8 mouse cellular contexts compared by ENCODE assay signal in genomic region chr7:116443004-116443696, GRCm38 (mm10). TPM values are rescaled to one million over a fixed set of nuclear protein-coding genes. Genes with fewer than 3 reads are reported as not detected.
DNase-seq lines count a peak whose midpoint lies in the region; ATAC-seq and TF ChIP-seq lines count a peak whose summit lies in the region.

TSS of gene Pik3c2a (minus strand) at chr7:116443449.

- no peak for TF ChIP-seq CTCF in liver, embryonic 14.5 days (IDR thresholded peaks at IDR 0.05; ENCODE audit: low read depth)
- no peak for TF ChIP-seq CTCF in stomach, postnatal 0 days (IDR thresholded peaks at IDR 0.05; ENCODE audit: low read depth)

- peak; percentile 71 for DNase-seq in c-Kit-negative CD71-positive TER-119-positive erythroid progenitor cells, embryonic 14.5 days (ENCODE audit: low read depth, low spot score)
- peak; percentile 69 for DNase-seq in fibroblast of lung, adult 2 months (ENCODE audit: low read depth)
- peak; percentile 98 to 99 for DNase-seq in kidney, postnatal 25 days
- DNase-seq in liver, embryonic 14.5 days (ENCODE audit: low read depth in 3 of 3, low spot score in 3 of 3) = peak; percentile 68 to 75 (median 69)
- peak; percentile 96 for DNase-seq in neural tube, embryonic 11.5 days (ENCODE audit: low spot score)
- peak; percentile 98 for DNase-seq in stomach, postnatal 0 days (ENCODE audit: low spot score)

- H3K9me3 ChIP-seq in heart, embryonic 15.5 days (replicated peaks) = no peaks in the 10 kb centered on the region
- H3K9me3 ChIP-seq in liver, embryonic 14.5 days (ENCODE audit: control insufficient read depth, low read length) = no peaks in the 10 kb centered on the region
- H3K9me3 ChIP-seq in neural tube, embryonic 11.5 days (ENCODE audit: control insufficient read depth, low read length) = no peaks in the 10 kb centered on the region
- H3K9me3 ChIP-seq in stomach, postnatal 0 days (ENCODE audit: control insufficient read depth, low read length) = no peaks in the 10 kb centered on the region

- H3K27me3 ChIP-seq in heart, embryonic 15.5 days = no peaks in the 10 kb centered on the region
- peaks cover 26% of the 10 kb centered on the region for H3K27me3 ChIP-seq in liver, embryonic 14.5 days (ENCODE audit: control insufficient read depth, insufficient read depth, low read length)
- no peaks in the 10 kb centered on the region for H3K27me3 ChIP-seq in neural tube, embryonic 11.5 days (ENCODE audit: control insufficient read depth, insufficient read depth, low read length)
- H3K27me3 ChIP-seq in stomach, postnatal 0 days (ENCODE audit: control insufficient read depth, insufficient read depth, low read length) = no peaks in the 10 kb centered on the region

- peak within 1 kb of the TSS; percentile 97 for H3K4me3 ChIP-seq in heart, embryonic 15.5 days
- H3K4me3 ChIP-seq in liver, embryonic 14.5 days (ENCODE audit: insufficient read depth in 1 of 2, low read depth in 2 of 2, low read length in 2 of 2) = peak within 1 kb of the TSS; percentile 60 to 79
- H3K4me3 ChIP-seq in neural tube, embryonic 11.5 days (ENCODE audit: low read depth, low read length) = peak within 1 kb of the TSS; percentile 91
- H3K4me3 ChIP-seq in stomach, postnatal 0 days (ENCODE audit: low read depth, low read length) = peak within 1 kb of the TSS; percentile 99

- H3K36me3 ChIP-seq in heart, embryonic 15.5 days = peaks cover 3% of the 10 kb centered on the region; the same call in 1 of the 2 replicates
- no peaks in the 10 kb centered on the region for H3K36me3 ChIP-seq in liver, embryonic 14.5 days (replicated peaks; ENCODE audit: control insufficient read depth, insufficient read depth, low read depth)
- no peaks in the 10 kb centered on the region for H3K36me3 ChIP-seq in neural tube, embryonic 11.5 days (ENCODE audit: control insufficient read depth, insufficient read depth, low read length)
- no peaks in the 10 kb centered on the region for H3K36me3 ChIP-seq in stomach, postnatal 0 days (ENCODE audit: control insufficient read depth, insufficient read depth, low read length)

- peak within 1 kb of the TSS; percentile 97 for H3K4me2 ChIP-seq in heart, embryonic 15.5 days
- H3K4me2 ChIP-seq in liver, embryonic 14.5 days (ENCODE audit: low read depth) = peak within 1 kb of the TSS; percentile 90
- H3K4me2 ChIP-seq in neural tube, embryonic 11.5 days (ENCODE audit: low read depth) = peak within 1 kb of the TSS; percentile 83
- H3K4me2 ChIP-seq in stomach, postnatal 0 days (replicated peaks; ENCODE audit: low read depth) = peak within 1 kb of the TSS; percentile 88

- H3K4me1 ChIP-seq in heart, embryonic 15.5 days (replicated peaks) = peaks cover 26% of the 10 kb centered on the region
- peaks cover 0 to 7% of the 10 kb centered on the region in 2 experiments; a peak in 2 of 4 replicates for H3K4me1 ChIP-seq in liver, embryonic 14.5 days (replicated peaks; ENCODE audit: control insufficient read depth in 2 of 2, insufficient read depth in 2 of 2, low read length in 1 of 2)
- peaks cover 16% of the 10 kb centered on the region for H3K4me1 ChIP-seq in neural tube, embryonic 11.5 days (ENCODE audit: control insufficient read depth, insufficient read depth, low read length)
- peaks cover 2% of the 10 kb centered on the region; the same call in 1 of the 2 replicates for H3K4me1 ChIP-seq in stomach, postnatal 0 days (replicated peaks; ENCODE audit: control insufficient read depth, insufficient read depth)

- under 1% methylated on average over 71 of the region's 72 CpGs for WGBS in heart, embryonic 15.5 days
- WGBS in liver, embryonic 14.5 days (ENCODE audit: insufficient replicate concordance) = under 1% methylated on average over 55 of the region's 72 CpGs
- WGBS in neural tube, embryonic 11.5 days = under 1% methylated on average over 54 of the region's 72 CpGs
- under 1% methylated on average over 55 of the region's 72 CpGs for WGBS in stomach, postnatal 0 days

- H3K27ac ChIP-seq in heart, embryonic 15.5 days = peak within 1 kb of the TSS; percentile 93
- no peak within 1 kb of the TSS for H3K27ac ChIP-seq in liver, embryonic 14.5 days
- H3K27ac ChIP-seq in neural tube, embryonic 11.5 days (ENCODE audit: low read depth, low read length) = peak within 1 kb of the TSS; percentile 94
- H3K27ac ChIP-seq in stomach, postnatal 0 days (replicated peaks) = peak within 1 kb of the TSS; percentile 93

- ATAC-seq in CD4-positive, CD25-positive, alpha-beta regulatory T cell, adult 4 months = peak; percentile 95
- ATAC-seq in heart, embryonic 15.5 days (replicated peaks; ENCODE audit: insufficient number of reproducible peaks, insufficient read depth, low FRiP score, low read depth) = peak; percentile 98
- ATAC-seq in liver, embryonic 14.5 days (ENCODE audit: insufficient read depth) = peak; percentile 98
- ATAC-seq in neural tube, embryonic 11.5 days (ENCODE audit: insufficient read depth, low FRiP score, low TSS enrichment) = peak; percentile 99
- ATAC-seq in stomach, postnatal 0 days (ENCODE audit: low FRiP score, low TSS enrichment) = peak; percentile 98

- TF ChIP-seq EP300 in liver, embryonic 14.5 days (IDR thresholded peaks at IDR 0.05; ENCODE audit: low read depth) = no peak
- TF ChIP-seq EP300 in stomach, postnatal 0 days (optimal IDR thresholded peaks at IDR 0.05) = no peak

- peak within 1 kb of the TSS; percentile 94 for H3K9ac ChIP-seq in heart, embryonic 15.5 days
- peak within 1 kb of the TSS; percentile 76 for H3K9ac ChIP-seq in liver, embryonic 14.5 days (replicated peaks)
- H3K9ac ChIP-seq in neural tube, embryonic 11.5 days (ENCODE audit: low read length) = peak within 1 kb of the TSS; percentile 95
- peak within 1 kb of the TSS; percentile 89 for H3K9ac ChIP-seq in stomach, postnatal 0 days (ENCODE audit: low read length)

RNA-seq across cellular contexts. Expression of gene Pik3c2a, which starts in this region (rescaled TPM):
- polyA plus RNA-seq in CD4-positive, CD25-positive, alpha-beta regulatory T cell, adult 4 months (2017; shearing (Covaris generic)) = 10 to 100 TPM; 54.9 to 91.3 TPM
- polyA plus RNA-seq in heart, embryonic 15.5 days (2015; fragmentation: Nextera tagmentation; extraction: Ambion mirVana) = 14.7 and 16.7 TPM in 2 replicates
- polyA plus RNA-seq in liver, embryonic 14.5 days (2012; rRNA removed) = 2.0 and 2.5 TPM in 2 replicates
- polyA plus RNA-seq in liver, embryonic 14.5 days (2014; fragmentation: Nextera tagmentation; extraction: Ambion mirVana) = 2.9 and 3.0 TPM in 2 replicates
- polyA plus RNA-seq in neural tube, embryonic 11.5 days (2014; fragmentation: Nextera tagmentation; extraction: Ambion mirVana) = 24.2 and 25.5 TPM in 2 replicates
- 12.0 and 12.1 TPM in 2 replicates for polyA plus RNA-seq in stomach, postnatal 0 days (2015; fragmentation: Nextera tagmentation; extraction: Ambion mirVana)
